Mouse (Mus musculus): ENCODE data around the gene Cdkn1a. TPM values are rescaled to one million over a fixed set of nuclear protein-coding genes. Genes with fewer than 3 reads are reported as not detected.

The Cdkn1a gene
- total RNA-seq (2023) = 100 to 1,000 TPM; 143 to 144 TPM

GRCm38 (mm10) chr17:29090776-29091175 is at the start of gene Cdkn1a:
Gene Cdkn1a (plus strand): TSS chr17:29090976.

GRCm38 (mm10) chr17:29113591-29114352 is 23.0 kb downstream of the Cdkn1a start, which contains the start of gene Rab44:
Gene Rab44 (plus strand): TSS chr17:29114145.

Other genes with a start within 250 kb of the Cdkn1a start
- not detected for gene Pnpla1, start 232.6 kb upstream of the Cdkn1a start, total RNA-seq (2023)
- under 1 TPM in 1 of 2 experiments, not detected in 1; 0.13 TPM for gene 4930539E08Rik, start 175.7 kb upstream of the Cdkn1a start, total RNA-seq (2023)
- not detected for gene Pxt1, start 147.1 kb upstream of the Cdkn1a start, total RNA-seq (2023)
- 100 to 1,000 TPM; 109 to 122 TPM for gene Kctd20, start 139.0 kb upstream of the Cdkn1a start, total RNA-seq (2023)
- 100 to 1,000 TPM; 382 to 410 TPM for gene Stk38, start 83.0 kb upstream of the Cdkn1a start, total RNA-seq (2023)
- gene Srsf3, start 58.3 kb upstream of the Cdkn1a start, total RNA-seq (2023) = 100 to 1,000 TPM; 322 to 336 TPM
- 10 to 100 TPM; 19.2 to 34.7 TPM for gene Rab44, start 23.2 kb downstream of the Cdkn1a start, total RNA-seq (2023)
- gene Cpne5, start 147.2 kb downstream of the Cdkn1a start, total RNA-seq (2023) = under 1 TPM; 0.06 to 0.10 TPM
- gene Ppil1, start 173.2 kb downstream of the Cdkn1a start, total RNA-seq (2023) = 1 to 10 TPM; 6.7 to 9.2 TPM
- gene BC004004, start 177.8 kb downstream of the Cdkn1a start, total RNA-seq (2023) = 10 to 100 TPM; 60.0 to 73.2 TPM
- 10 to 100 TPM; 53.3 to 59.4 TPM for gene Pi16, start 226.7 kb downstream of the Cdkn1a start, total RNA-seq (2023)

Measured in monocyte, adult 59 days (primary cell).